Mouse (Mus musculus): ENCODE measurements at regions not wholly inside any gene's neighbourhood (a gene's known extent, or its start where the extent isn't known, plus 50 kb on each side); places are given as distances from the start of the nearest gene placed in this dataset.
"Not testable (repeated sequence)": the region's sequence is repeated elsewhere in the genome, so short reads cannot be mapped to it uniquely, and the experiment has no call there.

DNA sequence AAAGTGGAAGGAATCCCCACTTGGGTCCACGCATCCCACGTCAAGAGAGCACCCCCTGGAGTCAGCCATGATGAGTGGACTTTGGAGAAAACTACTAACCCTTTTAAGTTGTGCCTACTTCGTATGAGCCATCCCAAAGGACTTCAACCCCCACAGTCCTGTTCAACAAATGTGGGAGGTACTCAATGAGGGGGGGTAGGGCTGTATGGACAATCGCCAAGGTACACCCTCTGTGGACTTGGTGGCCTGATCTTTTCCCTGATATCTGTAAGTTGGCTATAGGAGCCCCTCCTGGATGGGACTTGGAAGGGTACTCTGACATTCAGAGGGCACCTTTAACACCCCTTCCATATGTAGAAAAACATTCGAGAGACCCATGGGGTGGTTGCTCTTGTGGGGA, 256.5 kb upstream of the Olfr161 start:
- DNase-seq (ENCODE audit: extremely low read depth, low read depth) = not testable (repeated sequence)

DNA sequence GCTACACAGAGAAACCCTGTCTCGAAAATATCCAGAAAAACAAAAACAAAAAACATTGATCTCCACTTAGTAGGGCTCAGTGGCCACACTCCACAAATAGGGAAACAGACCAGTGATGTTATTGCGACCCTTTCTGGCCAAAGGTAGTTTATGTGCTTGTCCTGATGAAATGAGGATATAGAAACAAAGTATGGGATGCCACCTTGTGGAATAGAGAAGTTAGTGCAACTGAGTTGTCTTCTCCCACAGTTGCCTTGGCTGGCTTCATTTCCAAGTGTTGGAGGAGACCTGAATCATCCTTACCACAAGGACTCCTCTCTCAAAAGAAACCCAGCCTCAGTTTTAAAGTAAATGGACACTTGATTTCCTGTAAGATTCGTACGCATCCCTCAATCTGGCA, 247.5 kb upstream of the Olfr161 start:
- DNase-seq (ENCODE audit: extremely low read depth, low read depth) = not testable (repeated sequence)

- DNase-seq (ENCODE audit: extremely low read depth, low read depth) = not testable (repeated sequence)
Observed at GRCm38 (mm10) chr16:3344725-3345380, 246.0 kb upstream of the Olfr161 start.

DNA sequence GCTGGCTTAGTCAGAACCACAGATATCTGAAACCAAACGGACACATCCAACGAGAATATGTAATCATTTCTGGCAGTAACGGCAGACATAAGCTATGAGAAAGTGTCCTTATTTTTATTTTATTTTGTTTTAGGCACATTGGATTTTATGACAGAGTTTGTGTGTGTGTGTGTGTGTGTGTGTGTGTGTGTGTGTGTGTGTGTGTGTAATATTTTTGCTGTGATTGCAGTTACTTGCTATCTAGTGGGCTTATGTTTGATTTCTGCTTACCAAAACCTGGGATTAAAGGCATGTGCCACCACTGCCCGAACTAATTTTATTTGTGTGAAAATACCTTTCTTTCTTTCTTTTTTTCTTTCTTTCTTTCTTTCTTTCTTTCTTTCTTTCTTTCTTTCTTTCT, 241.5 kb upstream of the Olfr161 start:
- DNase-seq (ENCODE audit: extremely low read depth, low read depth) = not testable (repeated sequence)

DNA sequence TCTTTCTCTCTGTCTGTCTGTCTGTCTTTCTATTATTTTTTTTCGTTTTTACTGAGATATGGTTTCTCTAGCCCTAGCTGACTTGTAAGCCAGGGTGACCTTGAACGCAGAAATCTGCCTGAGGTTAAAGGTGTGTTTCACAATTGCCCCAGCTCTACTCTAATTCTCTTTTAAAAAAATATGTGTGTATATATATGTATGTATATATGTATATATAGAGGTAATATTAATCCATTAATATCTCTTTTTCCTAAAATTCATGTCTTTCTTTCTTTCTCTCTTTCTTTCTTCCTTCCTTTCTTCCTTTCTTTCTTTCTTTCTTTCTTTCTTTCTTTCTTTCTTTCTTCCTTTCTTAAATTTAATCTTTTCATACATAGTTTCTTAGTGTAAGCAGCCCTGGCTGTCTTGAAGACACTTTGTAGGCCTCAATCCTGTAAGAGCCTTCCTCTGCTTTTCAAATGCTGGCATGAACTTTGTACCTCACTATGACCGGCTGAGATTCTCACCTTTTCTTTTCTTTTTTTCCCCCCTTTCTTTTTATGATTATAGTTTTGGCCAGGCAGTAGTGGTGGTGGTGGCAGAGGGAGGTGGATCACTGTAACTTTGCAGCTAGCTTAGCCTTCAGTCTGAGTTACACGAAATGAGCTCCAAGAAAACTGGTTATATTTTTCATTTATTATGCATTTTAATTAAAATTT, 240.8 kb upstream of the Olfr161 start:
- DNase-seq (ENCODE audit: extremely low read depth, low read depth) = peak; percentile 37

DNA sequence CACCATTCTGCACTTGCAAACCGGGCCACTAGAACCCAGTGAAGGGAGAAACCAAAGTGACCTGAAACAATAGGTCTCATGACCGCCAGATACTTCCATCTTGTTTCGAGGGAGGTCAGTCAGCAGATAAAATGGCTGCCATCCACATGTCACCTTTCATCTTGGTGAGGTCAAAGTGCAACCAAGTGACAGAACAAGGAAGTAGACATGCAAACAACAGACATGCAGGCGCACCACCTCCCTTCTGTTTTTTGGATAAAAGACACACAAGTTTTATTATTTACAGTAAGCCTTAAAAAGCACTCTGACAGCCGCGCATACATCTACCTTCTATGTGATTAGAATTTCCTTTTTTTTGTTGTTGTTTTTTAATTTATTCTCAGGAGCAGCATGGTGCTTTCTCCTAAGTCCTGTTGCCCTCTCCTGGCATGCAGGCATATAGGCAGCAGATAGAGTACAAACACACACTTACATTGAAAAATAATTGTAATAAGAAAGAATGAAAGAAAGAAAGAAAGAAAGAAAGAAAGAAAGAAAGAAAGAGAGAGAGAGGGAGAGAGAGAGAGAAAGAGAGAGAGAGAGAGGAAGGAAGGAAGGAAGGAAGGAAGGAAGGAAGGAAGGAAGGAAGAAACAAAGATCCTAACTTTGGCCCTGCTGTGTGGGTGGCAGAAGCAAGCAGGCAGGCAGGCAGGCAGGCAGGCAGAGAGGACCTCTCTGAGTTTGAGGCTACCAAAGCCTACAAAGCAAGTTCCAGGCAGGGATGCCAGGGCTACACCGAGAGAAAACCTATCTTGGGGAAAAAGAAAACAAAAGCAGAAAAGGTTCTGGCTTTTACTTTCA, 240.0 kb upstream of the Olfr161 start:
- peak; percentile 98 for DNase-seq (ENCODE audit: extremely low read depth, low read depth)

DNA sequence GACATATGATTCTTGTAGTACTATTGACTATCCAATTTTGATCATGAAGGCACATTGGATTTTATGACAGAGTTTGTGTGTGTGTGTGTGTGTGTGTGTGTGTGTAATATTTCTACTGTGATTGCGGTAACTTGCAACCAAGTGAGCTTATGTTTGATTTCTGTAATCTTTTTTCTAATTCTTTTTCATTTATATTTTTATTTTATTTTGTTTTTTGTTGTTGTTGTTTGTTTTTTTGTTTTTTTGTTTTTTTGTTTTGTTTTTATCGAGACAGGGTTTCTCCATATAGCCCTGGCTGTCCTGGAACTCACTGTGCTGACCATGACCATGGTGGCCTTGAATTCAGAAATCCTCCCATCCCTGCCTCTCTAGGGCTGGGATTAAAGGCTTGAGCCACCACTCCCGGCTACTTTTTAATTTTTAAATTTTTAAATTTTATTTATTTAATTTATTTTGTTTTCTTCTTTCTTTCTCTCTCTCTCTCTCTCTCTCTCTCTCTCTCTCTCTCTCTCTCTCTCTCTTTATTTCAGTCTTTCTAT, 239.3 kb upstream of the Olfr161 start:
- DNase-seq (ENCODE audit: extremely low read depth, low read depth) = not testable (repeated sequence)
